Mouse (Mus musculus) Patski (cell line): ENCODE measurements at regions not wholly inside any gene's neighbourhood (a gene's known extent, or its start where the extent isn't known, plus 50 kb on each side); places are given as distances from the start of the nearest gene placed in this dataset.

ENCODE experiments used
- ATAC-seq: fragments of 100-300 bp; one replicate; pipeline ENCODE4 v1.8.0; 2021
- CTCF ChIA-PET: fragments of 350-600 bp; sonication (Branson Sonifier 250); formaldehyde crosslinking; loops from one replicate; lab custom pipeline; 2022; ENCODE audit warnings: inconsistent platforms; lab: Charles Lee
- POLR2A ChIA-PET: fragments of 350-600 bp; sonication (Branson Sonifier 250); formaldehyde crosslinking; loops from one replicate; lab custom pipeline; 2022; ENCODE audit warnings: antibody characterized with exemption, inconsistent platforms; lab: Charles Lee
- DNase-seq: peaks from one replicate; pipeline ENCODE4 v3.0.0-alpha.2; 2011; ENCODE audit warnings: low read depth, low spot score
- H3K27me3 ChIP-seq: fragments of 371-371 bp; one replicate; pipeline ENCODE4 v1.5.1; 2021
- CTCF ChIP-seq: fragments of 100-300 bp; IDR thresholded peaks from one replicate; pipeline ENCODE4 v1.5.1; 2021
- in situ Hi-C: fragments of 300-500 bp; cut with MboI; formaldehyde crosslinking; loops from 3 replicates; pipeline ENCODE4 v1.11.1; 2018; ENCODE audit warnings: low pct_unique_long_range_greater_than_20kb, mixed read lengths

DNA sequence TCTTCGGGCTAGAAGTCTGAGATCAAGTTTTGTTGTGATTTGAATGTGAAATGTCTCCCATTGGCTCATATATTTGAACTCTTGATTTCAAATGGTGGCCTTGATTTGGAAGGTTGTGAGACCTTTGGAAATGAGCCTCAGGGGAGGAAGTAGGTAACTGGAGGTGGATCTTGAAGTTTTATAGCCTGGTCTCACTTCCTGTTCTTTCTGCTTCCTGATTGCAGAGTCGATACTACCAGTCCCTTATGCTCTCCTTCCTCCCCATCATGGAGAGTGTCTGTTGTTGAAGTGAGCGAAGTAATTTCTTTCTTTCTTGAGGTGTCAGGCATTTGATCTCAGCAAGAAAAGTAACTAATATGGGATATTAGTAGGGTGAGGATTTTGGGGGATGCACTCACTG is 158.5 kb downstream of the Arrdc3 start:
- TF ChIP-seq CTCF: no peak
- no peak for DNase-seq

More for the DNA sequence above, 158.5 kb downstream of the Arrdc3 start:
- CTCF ChIA-PET: no interaction called here
- POLR2A ChIA-PET: no interaction called here
- no peaks in the 10 kb centered on the region for H3K27me3 ChIP-seq
- ATAC-seq: no peak
- in situ Hi-C loops: no loop called here
